Mouse (Mus musculus) frontal cortex, postnatal 36 days (tissue): ENCODE data around the gene Mta3.
"Not testable (repeated sequence)": the region's sequence is repeated elsewhere in the genome, so short reads cannot be mapped to it uniquely, and the experiment has no call there.

Experiments
- DNase-seq, 2 experiments: peaks; one replicate each; pipeline ENCODE4 v3.0.0; 2022; ENCODE audit warnings: low spot score in 2 of 2

Mta3 gene

GRCm38 (mm10) chr17:83848482-83848881 is 142.5 kb downstream of the Mta3 start:
- DNase-seq = no peak

DNA sequence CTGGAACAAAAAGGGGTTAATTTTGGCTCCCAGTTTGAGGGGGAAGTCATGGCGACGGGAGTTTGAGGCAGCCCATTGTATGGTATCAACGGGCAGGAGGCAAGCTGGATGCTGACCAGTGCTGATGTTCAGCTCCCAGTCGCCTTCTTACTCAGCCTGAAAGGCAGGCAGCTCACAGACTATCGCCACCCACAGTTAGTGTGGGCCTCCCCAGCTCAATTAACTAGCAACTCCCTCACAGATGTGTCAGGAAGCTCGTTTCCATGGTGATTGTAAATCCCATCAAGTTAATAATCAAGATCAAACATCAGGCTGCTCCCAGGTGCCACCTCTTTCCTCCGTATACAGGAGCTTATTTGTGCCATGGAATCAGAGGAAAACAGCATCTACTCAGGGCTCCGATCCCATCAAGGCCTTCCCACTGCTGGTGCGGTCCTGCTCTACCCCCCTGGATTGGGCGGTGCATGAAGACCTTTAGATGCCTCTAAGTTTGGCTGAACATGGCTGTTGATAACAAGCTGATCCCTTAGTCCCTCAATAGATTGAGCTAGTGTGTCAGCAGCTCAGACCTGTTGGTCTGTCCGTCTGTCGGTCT is 143.2 kb downstream of the Mta3 start:
- DNase-seq = no peak

- no peak for DNase-seq
Observed at GRCm38 (mm10) chr17:83849717-83850116, 143.8 kb downstream of the Mta3 start.

GRCm38 (mm10) chr17:83850458-83850857 is 144.5 kb downstream of the Mta3 start:
- peak; percentile 91 to 92 for DNase-seq

GRCm38 (mm10) chr17:83850864-83851263 is 144.9 kb downstream of the Mta3 start:
- DNase-seq = no peak

DNA sequence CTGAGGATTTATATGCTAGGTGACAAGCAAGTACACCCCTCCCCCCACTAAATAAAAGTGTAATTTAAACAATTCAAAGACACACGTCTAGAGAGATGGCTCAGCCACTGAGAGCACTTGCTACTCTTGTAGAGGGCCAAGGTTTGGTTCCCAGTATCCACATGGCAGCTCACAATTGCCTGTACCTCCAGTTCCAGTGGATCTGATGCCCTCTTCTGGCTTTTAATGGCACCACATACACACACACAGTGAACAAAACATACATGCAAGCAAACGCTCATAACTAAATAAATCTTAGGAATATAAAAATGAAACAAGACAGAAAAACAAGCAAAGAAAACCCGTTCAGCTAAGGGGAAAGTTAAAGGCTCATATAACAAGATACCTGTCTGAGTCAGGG is 147.9 kb downstream of the Mta3 start:
- DNase-seq = no peak

DNA sequence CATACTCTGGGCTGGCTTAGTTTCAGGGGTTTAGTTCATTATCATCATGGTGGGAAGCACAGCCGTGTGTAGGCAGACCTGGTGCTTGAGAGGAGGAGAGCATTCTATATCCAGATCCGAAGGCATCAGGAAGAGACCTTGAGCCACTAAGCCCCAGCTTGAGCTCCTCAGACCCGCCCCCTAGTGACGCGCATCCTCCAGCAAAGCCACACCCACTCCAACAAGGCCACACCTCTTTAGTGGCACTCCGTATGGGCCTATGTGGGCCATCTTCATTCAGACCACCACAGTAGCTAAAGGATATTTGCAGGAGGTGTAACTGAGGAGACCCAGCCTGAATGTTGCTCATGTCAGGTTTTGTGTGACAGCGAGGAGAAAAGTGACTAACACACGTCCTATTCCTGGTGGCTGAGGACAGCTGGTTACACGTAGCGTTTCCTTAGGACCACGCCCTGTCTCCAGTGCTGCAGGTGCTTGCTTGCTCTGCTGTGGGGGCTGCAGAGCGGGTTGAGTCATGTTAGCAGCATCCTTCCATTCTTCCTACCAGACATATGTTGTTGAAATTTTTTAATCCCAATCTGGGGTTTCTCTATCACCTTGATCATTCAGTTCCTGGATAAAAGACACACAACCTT is 148.4 kb downstream of the Mta3 start:
- peak in 1 of 2 experiments; percentile 35 for DNase-seq

DNA sequence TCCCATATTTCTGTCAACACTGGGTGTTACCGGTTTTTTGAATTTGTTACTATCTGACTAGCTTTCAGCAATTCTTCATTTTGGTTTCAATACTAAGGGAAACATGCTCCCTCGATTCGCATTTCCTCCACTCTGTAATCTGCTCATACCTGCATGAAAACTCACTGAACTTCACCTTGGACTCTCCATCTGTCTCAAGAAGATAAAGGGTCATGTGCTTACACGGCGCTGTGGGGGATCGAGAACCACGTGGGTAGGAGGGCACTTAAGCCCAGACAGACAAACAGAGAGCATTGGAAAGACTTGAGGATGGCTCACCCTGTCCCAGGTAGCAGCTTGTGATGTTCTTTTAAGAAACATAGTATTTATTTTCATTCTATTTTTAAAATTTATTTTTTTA is 152.4 kb downstream of the Mta3 start:
- no peak for DNase-seq

GRCm38 (mm10) chr17:83859639-83860038 is 153.7 kb downstream of the Mta3 start:
- DNase-seq = no peak

GRCm38 (mm10) chr17:83860224-83860623 is 154.3 kb downstream of the Mta3 start:
- DNase-seq = no peak

- not testable (repeated sequence) for DNase-seq
Observed at GRCm38 (mm10) chr17:83860968-83861367, 155.0 kb downstream of the Mta3 start.

DNA sequence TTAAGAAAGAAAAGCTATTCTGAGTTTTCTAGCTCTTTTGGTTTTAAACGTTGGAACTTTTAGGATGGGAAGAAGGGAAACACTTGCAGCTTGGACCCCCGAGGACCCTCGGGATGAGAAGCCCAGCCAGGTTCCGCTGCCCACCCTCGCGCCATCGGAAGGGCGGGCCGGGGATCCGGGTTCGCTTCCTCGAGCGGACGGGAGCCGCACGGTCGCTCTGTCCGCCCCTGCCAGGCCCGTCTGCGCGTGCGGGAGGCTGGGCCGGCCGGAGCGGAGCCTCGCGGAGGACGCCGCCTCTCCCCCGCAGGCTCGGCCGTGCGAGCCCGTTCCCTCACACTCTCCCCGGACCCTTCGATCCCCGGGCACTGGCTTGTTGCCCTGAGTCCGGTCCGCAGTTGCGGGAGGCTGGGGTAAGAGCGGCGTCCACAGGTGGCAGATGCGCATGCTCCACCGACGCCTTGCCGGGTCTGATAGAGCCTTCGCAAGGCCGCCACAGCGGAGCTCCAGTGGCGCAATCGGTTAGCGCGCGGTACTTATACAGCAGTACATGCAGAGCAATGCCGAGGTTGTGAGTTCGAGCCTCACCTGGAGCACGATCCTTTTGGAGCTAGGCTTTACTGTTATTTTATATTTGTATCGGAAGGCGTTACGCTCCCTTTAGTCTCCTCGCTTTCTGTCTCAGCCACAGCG is 155.6 kb downstream of the Mta3 start:
- DNase-seq = peak; percentile 99 to 100

DNA sequence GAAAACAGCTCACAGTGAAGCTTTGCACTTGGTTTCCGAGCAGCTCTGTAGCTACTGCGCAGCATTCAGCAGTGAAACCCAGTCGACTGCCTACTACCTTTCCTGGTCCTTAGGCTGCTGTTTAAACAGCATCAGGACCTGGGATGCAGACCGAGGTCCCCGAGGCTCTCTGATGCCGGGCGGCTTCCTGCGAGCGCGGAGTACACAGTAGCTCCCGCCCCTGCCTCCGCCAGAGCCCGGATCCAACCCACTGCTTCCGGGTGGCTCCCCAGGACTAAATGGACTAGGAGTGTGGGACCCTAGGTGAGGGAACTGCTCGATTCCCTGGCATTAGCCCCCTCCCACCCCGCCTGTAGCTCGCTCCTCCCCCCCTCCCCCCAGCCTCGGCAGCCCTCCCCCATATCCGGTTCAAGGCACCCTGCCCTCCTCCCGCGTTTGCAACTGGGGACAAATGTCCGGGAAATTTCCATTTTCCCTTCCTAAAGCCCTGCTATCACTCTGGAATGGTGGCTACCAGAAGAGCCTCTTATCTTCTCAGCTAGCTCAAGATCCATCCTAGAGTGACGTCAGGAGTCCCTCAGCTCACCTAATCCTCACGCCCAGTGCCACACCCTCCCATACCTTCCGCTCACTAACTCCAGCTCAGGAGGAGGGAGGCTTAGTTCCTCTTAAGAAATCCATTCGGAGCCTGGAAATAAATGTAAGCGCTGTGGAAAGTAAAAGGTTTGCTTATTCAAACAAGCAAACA is 156.3 kb downstream of the Mta3 start:
- peak in 1 of 2 experiments; percentile 39 for DNase-seq

DNA sequence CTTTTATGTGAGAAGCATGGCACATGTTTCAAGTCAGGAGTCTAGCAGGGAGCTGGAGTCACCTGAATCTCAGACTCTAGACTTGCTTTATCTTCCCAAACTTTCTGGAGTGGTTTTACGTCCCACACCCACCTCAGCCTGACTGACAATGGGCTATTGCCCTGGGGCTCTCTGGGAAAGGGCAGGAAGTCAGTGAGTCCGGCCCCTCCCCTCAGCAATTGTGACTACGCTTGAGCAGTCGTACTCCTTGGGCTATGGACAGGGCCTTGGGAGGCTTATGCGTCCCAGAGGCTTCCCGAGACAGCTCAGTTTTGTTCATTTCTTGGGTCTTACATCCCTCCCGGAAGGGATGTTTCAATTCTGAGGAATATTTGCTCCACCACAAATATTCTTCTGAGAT is 159.4 kb downstream of the Mta3 start:
- DNase-seq = no peak

DNA sequence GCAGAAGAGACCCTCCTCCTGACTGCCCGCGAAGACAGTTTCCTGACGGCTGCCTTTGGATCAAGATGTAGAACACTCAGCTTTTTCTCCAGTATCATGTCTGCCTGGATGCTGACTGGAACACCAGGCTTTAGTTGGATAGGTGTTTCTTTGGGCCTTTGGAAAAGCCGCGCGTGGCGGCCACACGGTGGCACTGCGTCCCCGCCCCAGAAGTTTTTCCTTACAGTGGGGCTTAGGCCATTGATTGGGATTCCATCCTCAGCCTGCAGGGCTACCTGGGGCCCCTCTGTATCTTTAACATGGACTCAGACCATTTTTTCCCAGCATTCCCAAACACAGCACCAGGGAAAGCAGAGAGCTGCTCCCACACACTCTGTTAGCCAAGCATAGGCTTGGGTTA is 160.6 kb downstream of the Mta3 start:
- no peak for DNase-seq

GRCm38 (mm10) chr17:83870385-83870784 is 164.4 kb downstream of the Mta3 start:
- no peak for DNase-seq
